Mouse (Mus musculus) liver, postnatal 0 days (tissue): Measurements from ENCODE around the gene Arfgef2. TPM values are rescaled to one million over a fixed set of nuclear protein-coding genes. Genes with fewer than 3 reads are reported as not detected.

Source experiments
- ATAC-seq: fragments of 200-750 bp; cut with Nextera tagmentation; 2 replicates; pipeline ENCODE4 v1.8.0; 2017; ENCODE audit warnings: mild to moderate bottlenecking, moderate library complexity
- DNase-seq: peaks from one replicate; pipeline ENCODE4 v3.0.0-alpha.2; 2016
- H3K27ac ChIP-seq: fragments of 300-500 bp; sonication (generic); 2 replicates; pipeline ENCODE4 v1.5.1; 2014; ENCODE audit warnings: antibody characterized with exemption, moderate library complexity, mild to moderate bottlenecking, low read depth
- H3K27me3 ChIP-seq: fragments of 300-500 bp; sonication (generic); 2 replicates; pipeline ENCODE4 v1.6.1; 2014; ENCODE audit warnings: low read length, control low read depth, mixed read lengths; ENCODE audit not compliant: insufficient read depth
- H3K36me3 ChIP-seq: fragments of 300-500 bp; sonication (generic); replicated peaks from 2 replicates; pipeline ENCODE4 v1.6.1; 2014; ENCODE audit warnings: mild to moderate bottlenecking, control low read depth, low read length, moderate library complexity, mixed read lengths; ENCODE audit not compliant: insufficient read depth
- H3K4me1 ChIP-seq: fragments of 300-500 bp; sonication (generic); 2 replicates; pipeline ENCODE4 v1.6.1; 2014; ENCODE audit warnings: antibody characterized with exemption, mild to moderate bottlenecking, control low read depth; ENCODE audit not compliant: insufficient read depth
- H3K4me2 ChIP-seq: fragments of 300-500 bp; sonication (generic); 2 replicates; pipeline ENCODE4 v1.6.1; 2014; ENCODE audit warnings: low read depth, mild to moderate bottlenecking, low read length, moderate library complexity, mixed read lengths
- H3K4me3 ChIP-seq: fragments of 300-500 bp; sonication (generic); 2 replicates; pipeline ENCODE4 v1.5.1; 2014; ENCODE audit warnings: low read depth, low read length
- H3K9ac ChIP-seq: fragments of 300-500 bp; sonication (generic); replicated peaks from 2 replicates; pipeline ENCODE4 v1.6.1; 2014; ENCODE audit warnings: mild to moderate bottlenecking, moderate library complexity
- H3K9me3 ChIP-seq: fragments of 300-500 bp; sonication (generic); 2 replicates; pipeline ENCODE4 v1.6.1; 2016; ENCODE audit warnings: mild to moderate bottlenecking, control low read depth, low read length, mixed read lengths
- CTCF ChIP-seq: sonication (generic); IDR thresholded peaks from 2 replicates; pipeline ENCODE4 v1.5.1; 2016; ENCODE audit warnings: antibody characterized with exemption, low read depth
- EP300 ChIP-seq: IDR thresholded peaks from 2 replicates; pipeline ENCODE4 v1.6.1; 2016; ENCODE audit warnings: antibody characterized with exemption, low read depth, mild to moderate bottlenecking
- WGBS: fragments of 180-500 bp; shearing (Covaris S2); extraction: QIAGEN DNeasy Blood & Tissue Kit; methylation state at CpG from one replicate; pipeline ENCODE4 v1.1.7; 2014; ENCODE audit not compliant: insufficient replicate concordance; 5-methylcytosine and 5-hydroxymethylcytosine counted together
- polyA plus RNA-seq: library from polyadenylated mRNA; unstranded; fragments of >200 nt; fragmentation: Nextera tagmentation; extraction: Ambion mirVana; gene quantifications from 2 replicates; pipeline ENCODE4 v1.2.1, GENCODE M21; 2015

The Arfgef2 gene
- polyA plus RNA-seq, 1 experiment from 2014 or later = 2.7 TPM

GRCm38 (mm10) chr2:166824386-166824785, 19.0 kb downstream of the Arfgef2 start:
- TF ChIP-seq EP300 (no peak), CTCF (no peak)
- no peak for ATAC-seq
- H3K27me3 ChIP-seq = no peaks in the 10 kb centered on the region
- DNase-seq = no peak
- peaks cover 11% of the 10 kb centered on the region for H3K36me3 ChIP-seq
- peak overlapping the region; percentile 16; the same call in 1 of the 2 replicates for H3K27ac ChIP-seq
- H3K9me3 ChIP-seq = no peaks in the 10 kb centered on the region
- H3K4me3 ChIP-seq = no peak overlapping the region
- no peak overlapping the region for H3K9ac ChIP-seq
- no peak overlapping the region for H3K4me2 ChIP-seq
- WGBS = 70% methylated on average over 5 of the region's 5 CpGs
- H3K4me1 ChIP-seq = peaks cover 46% of the 10 kb centered on the region

GRCm38 (mm10) chr2:166824998-166825397, 19.6 kb downstream of the Arfgef2 start:
- TF ChIP-seq CTCF (no peak), EP300 (no peak)
- 79% methylated on average over 5 of the region's 5 CpGs for WGBS
- ATAC-seq = no peak

GRCm38 (mm10) chr2:166826491-166827224, 21.3 kb downstream of the Arfgef2 start:
- TF ChIP-seq CTCF (0 out of 2 replicates have a peak, but pooled peaks have one; percentile 3), EP300 (no peak)
- Histone ChIP-seq H3K9me3 (no peaks in the 10 kb centered on the region), H3K27ac (peak overlapping the region; percentile 52; the same call in 1 of the 2 replicates), H3K4me1 (peaks cover 31% of the 10 kb centered on the region), H3K27me3 (no peaks in the 10 kb centered on the region), H3K36me3 (peaks cover 16% of the 10 kb centered on the region), H3K9ac (no peak overlapping the region), H3K4me3 (no peak overlapping the region), H3K4me2 (no peak overlapping the region)
- ATAC-seq (0 out of 2 replicates have a peak, but pooled peaks have one; percentile 35), DNase-seq (no peak)
- 60% methylated on average over 8 of the region's 8 CpGs for WGBS

More at GRCm38 (mm10) chr2:166824998-166825397, 19.6 kb downstream of the Arfgef2 start:
- Histone ChIP-seq H3K27ac (0 out of 2 replicates have a peak overlapping the region, but pooled peaks have one; percentile 24), H3K4me1 (peaks cover 46% of the 10 kb centered on the region), H3K4me3 (no peak overlapping the region), H3K36me3 (peaks cover 16% of the 10 kb centered on the region), H3K9ac (no peak overlapping the region), H3K4me2 (no peak overlapping the region), H3K27me3 (no peaks in the 10 kb centered on the region), H3K9me3 (no peaks in the 10 kb centered on the region)
- no peak for DNase-seq

GRCm38 (mm10) chr2:166828306-166828705, 22.9 kb downstream of the Arfgef2 start:
- no peak overlapping the region for H3K4me3 ChIP-seq
- no peak overlapping the region for H3K27ac ChIP-seq
- ATAC-seq = no peak
- no peak for DNase-seq
- peaks cover 16% of the 10 kb centered on the region for H3K36me3 ChIP-seq
- H3K4me1 ChIP-seq = peaks cover 23% of the 10 kb centered on the region
- TF ChIP-seq CTCF = no peak
- no peak for TF ChIP-seq EP300
- no peaks in the 10 kb centered on the region for H3K27me3 ChIP-seq
- H3K9ac ChIP-seq = no peak overlapping the region
- H3K4me2 ChIP-seq = no peak overlapping the region
- WGBS = 82% methylated on average over 12 of the region's 12 CpGs
- no peaks in the 10 kb centered on the region for H3K9me3 ChIP-seq

- 90% methylated on average over 5 of the region's 5 CpGs for WGBS
- Histone ChIP-seq H3K4me1 (peaks cover 11% of the 10 kb centered on the region; the same call in 1 of the 2 replicates), H3K27ac (no peak overlapping the region), H3K9me3 (no peaks in the 10 kb centered on the region), H3K9ac (no peak overlapping the region), H3K4me2 (no peak overlapping the region), H3K4me3 (no peak overlapping the region), H3K27me3 (no peaks in the 10 kb centered on the region), H3K36me3 (peaks cover 25% of the 10 kb centered on the region)
- no peak for DNase-seq
- TF ChIP-seq CTCF (no peak), EP300 (no peak)
- ATAC-seq = no peak
Observed at GRCm38 (mm10) chr2:166830350-166830749, 25.0 kb downstream of the Arfgef2 start.

GRCm38 (mm10) chr2:166834091-166834490, 28.7 kb downstream of the Arfgef2 start:
- Histone ChIP-seq H3K9ac (no peak overlapping the region), H3K27me3 (no peaks in the 10 kb centered on the region), H3K9me3 (no peaks in the 10 kb centered on the region), H3K36me3 (peaks cover 35% of the 10 kb centered on the region), H3K27ac (no peak overlapping the region), H3K4me1 (no peaks in the 10 kb centered on the region), H3K4me3 (no peak overlapping the region), H3K4me2 (no peak overlapping the region)
- DNase-seq (no peak), ATAC-seq (no peak)
- TF ChIP-seq CTCF = no peak
- TF ChIP-seq EP300 = no peak
- 98% methylated on average over 2 of the region's 2 CpGs for WGBS
